Mouse (Mus musculus) heart, postnatal 10 days (tissue): ENCODE measurements around the gene Lemd1. TPM values are rescaled to one million over a fixed set of nuclear protein-coding genes. Genes with fewer than 3 reads are reported as not detected.

ENCODE experiments used
- DNase-seq, 2 experiments: peaks; one replicate each; pipeline ENCODE4 v3.0.0; 2021
- intact Hi-C: fragments of 180-260 bp; cut with DNase I; formaldehyde crosslinking; loops from one replicate; pipeline ENCODE4 v1.15.1; 2025
- total RNA-seq, 2 experiments: library from RNA; stranded (reverse); gene quantifications; 2 replicates each; pipeline ENCODE4 v1.2.3; 2021

The Lemd1 gene
- total RNA-seq, 2 experiments from 2014 or later = not detected

DNA sequence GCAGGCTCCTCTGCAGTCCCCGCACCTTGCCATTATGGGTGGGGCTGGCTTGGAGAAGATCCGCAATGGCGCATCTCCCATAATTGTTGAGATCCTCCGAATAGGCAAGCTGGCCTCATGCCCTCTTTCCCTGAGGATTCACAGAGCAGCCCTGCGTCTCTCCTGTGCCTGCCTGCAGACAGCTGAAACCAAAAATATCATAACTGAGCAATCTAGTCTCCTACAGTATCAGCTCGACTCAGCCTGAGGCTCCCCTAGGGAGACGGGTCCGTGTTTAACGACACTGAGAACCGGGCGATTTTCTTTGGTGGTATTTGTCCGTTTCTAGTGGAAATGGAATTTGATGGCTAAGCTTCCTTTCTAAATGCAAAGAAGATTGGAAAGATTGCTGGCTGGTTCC lies 8.7 kb downstream of the Lemd1 start:
- intact Hi-C loops = no loop called here
- DNase-seq = no peak

DNA sequence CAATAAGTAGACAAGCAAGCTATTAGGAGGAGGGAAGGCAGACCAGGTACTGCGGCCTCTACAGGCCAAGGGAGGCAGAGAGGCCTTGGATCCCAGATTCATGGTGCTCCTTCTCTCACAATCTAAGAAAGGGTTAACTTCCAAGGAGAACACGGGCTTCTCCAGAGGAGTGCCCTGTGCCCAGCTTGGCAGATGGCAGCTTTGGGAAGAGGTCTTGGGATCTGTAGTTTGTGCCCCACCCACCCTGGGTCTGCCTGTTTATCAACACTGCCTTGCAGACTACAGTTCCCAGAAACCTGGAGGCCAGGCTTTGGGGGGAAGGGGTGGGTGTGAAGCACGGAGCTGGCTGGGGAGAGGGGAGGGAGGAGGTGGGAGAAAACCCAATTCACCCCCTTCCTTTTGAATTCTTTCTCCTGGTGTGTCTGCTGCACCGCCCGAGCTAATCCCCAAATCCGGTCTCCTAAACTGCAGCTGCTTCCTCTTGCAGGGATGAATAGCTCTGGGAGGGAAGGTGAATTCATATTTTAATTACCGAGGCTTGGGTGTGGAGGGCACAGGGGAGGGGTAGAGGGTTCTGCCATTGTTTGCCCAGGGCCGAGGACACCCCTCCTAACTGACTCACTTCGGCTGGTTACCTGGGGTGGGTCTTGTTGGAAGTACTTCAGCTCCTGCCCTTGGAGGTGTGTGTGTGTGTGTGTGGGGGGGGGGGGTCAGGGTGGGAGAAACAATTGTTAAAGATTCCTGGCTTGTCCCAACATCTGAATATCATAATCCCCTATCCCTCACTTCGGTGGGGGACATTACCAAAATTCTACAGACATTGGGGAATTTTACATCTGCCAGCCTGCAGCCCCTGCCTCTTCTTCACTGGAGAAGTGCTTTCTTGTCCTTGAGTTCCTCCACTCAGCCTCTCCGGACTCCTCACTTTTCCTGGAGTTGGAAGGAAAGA lies 9.6 kb downstream of the Lemd1 start:
- intact Hi-C loops = no loop called here
- no peak for DNase-seq

DNA sequence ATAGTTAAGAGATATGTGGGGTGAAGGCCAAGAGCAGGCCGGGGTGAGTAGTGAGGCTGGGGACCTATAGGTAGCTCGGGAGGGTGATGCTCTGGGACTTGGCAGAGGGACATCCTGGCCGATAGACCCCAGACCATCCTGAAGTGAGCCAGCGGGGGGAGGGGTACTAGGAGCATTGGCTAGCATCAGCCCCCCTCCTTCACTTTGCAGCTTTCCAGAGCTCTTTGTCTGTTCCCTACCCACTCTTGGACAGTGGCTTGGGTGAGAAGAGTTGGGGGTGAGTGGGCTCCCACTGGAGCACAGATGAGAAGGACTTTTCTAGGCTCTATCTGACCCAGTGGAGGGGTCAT lies 10.3 kb downstream of the Lemd1 start:
- no peak for DNase-seq
- intact Hi-C loops = no loop called here

DNA sequence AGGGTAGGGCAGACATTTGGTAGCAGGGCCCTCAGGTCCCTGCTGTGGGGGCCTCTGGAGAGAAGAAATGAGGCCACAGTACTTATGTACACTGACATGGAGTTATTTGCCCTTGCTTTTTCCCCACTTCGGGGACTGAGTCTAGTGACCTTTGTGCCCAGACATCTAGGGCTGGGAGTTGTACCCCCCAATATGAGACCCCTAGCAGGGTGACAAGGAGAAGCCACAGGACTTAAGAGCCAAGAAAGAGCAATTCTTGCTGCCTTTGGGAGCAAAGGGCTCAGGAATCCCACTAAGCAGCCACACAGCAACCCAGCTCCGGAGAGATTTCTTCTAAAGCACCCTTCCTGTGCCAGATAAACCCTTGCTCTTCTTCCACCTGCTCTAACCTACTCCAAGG lies 10.7 kb downstream of the Lemd1 start:
- no peak for DNase-seq
- intact Hi-C loops = no loop called here

DNA sequence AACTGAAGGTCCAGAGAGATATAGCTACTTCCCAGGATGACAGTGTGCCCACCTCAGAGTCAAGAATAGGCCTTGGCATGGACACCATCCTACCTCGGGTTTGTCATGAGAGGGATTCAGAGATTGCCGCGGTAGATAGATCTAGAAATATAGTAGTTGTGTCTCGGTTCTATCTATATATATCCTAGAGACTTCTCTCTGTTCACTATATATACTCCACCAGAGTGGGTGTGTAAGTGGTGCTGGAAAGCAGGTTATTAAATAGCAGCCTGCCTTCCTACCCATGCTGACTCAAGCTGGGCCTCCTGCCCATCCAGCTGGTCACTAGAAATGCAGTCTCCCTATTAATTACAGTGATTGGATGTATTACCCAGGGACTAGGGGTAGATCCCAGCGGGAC lies 11.5 kb downstream of the Lemd1 start:
- intact Hi-C loops = no loop called here
- no peak for DNase-seq

DNA sequence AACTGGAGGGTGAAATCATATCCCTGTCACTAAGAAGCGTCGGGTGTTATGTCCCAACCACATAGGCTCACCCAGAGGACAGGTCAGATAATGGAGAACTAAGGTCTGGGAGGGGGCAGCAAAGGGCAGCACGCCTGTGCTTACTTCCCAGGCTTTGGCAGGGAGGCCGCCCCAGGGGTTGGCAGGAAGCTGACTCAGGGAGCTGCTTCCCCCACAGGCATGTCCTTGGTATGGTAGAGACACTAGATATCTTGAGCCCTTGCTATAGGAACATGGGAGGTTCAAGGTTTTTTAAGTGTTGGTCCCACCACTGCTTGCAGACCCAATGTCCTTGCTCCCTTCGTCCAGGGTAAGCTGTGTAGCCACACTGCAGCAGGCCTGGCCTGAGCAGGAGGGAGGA lies 14.7 kb downstream of the Lemd1 start:
- intact Hi-C loops = no loop called here
- no peak for DNase-seq

DNA sequence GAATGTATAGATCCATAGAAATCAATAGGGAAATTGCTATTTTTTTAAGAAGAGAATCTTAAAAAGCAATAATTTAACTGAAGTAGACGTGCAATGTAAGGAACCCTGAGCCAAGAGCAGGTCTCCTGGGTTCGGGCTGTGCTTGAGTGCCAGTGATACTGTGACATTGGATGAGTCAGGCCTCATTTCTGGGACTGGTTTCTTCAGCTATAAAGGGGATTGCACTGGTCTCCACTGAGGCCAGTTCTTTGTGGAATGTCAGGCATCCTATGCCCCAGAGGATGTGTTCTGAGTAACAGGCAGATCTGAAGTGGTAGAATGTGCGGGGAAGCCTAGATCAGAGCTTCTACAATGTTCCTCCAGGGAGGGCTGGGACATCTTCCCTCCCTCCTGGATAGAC lies 15.6 kb downstream of the Lemd1 start:
- DNase-seq = no peak
- intact Hi-C loops = no loop called here

DNA sequence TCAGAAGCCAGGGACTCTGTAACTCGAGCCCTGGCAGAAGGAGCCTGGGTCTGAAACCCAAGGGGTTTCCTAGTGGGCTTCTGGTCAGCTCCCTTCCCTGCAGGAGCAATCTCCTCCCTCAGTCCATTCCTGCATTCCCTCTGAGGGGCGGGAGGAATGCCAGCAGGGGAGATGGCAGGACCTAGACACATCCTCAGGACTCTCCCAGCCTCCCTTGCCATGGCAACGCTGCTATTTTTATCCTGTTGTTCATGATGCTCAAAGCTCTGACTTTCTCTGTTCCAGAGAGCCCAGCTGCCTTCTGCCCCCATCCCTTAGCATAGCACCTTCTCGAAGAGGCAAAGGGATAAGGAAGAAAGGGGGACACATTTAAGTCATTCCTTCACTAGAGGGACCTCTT lies 16.9 kb downstream of the Lemd1 start:
- intact Hi-C loops = no loop called here

DNA sequence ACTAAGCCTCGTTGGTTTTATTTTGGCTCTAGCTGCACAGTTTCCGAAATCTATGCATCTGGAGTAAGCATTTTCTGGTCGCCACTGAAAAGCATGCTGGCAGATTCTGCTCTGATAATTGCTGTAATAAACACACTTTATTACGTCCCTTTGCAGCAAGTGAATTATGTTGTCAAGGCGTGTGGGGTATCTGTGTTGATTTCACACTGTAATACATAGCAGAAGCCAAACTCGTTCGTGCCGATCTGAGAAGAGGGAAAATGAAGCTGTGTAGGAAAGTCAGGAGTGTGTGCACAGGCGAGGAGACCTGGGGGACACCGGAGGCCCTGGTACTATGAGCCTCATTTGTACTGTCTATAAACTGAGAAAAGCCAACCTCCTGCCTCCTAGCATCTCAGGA lies 18.2 kb downstream of the Lemd1 start:
- intact Hi-C loops = no loop called here
- DNase-seq = no peak

More for the DNA sequence above, 16.9 kb downstream of the Lemd1 start:
- DNase-seq = peak; percentile 29 to 32

DNA sequence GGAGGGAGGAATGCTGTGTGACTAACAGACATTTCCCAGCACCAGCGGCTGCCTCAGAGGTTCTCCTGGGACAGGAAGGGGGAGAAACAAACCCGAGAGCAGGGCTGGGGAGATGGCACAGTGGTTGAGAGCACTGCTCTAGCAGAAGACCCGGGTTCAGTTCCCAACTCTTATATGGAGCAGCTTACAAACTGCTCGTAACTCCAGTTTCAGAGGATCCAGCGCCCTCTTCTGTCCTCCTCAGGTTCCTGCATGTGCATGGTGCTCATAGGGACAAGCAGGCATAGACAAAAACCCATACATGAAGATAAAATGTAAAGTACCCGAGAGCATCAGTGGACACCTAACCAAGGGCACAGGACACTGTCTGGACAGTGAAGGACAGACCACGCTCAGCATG lies 19.7 kb downstream of the Lemd1 start:
- intact Hi-C loops = no loop called here
- peak; percentile 22 to 48 for DNase-seq

DNA sequence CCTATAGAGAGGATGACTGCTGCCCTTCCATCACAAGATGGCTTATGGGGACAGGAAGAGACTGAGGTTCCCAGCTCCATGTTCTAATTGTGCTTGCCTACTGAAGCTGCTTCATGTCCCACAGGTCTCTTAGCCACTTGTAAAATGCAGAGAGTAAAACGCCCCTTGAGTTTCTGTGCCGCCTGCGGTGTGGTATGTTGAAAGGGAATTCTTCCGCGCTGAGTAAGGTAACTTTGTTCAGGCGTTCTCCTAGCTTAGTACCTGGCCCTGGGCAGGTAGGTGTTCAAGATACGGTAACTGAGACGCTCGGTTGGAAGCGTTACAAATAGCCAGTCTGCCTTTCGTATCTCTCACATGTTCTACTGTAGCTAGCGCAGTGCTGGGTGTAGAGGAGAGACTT lies 20.4 kb downstream of the Lemd1 start:
- DNase-seq = no peak
- intact Hi-C loops = loop anchor here (2.0 kb wide), 1 partner anchor 25 kb away; no protein-coding TSS in a partner anchor

DNA sequence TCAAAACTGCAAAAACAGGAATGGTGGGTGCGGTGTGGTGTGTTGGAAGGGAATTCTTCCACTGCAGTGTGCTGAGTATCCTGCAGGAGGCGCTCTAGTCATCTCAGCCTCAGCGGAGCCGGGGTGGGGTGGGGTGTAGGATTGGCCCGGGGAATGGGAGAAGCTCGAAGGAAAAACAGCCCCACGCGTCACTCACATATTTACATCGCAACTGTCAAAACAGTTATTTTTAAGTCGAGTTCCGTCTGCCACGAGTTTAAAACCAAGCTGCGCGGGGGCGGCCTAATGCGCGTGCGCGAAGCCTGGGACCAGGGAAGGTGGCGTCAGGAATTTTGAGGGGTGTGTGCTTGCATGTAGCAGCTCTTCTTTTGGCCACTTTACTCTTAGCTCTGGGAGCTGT lies 21.0 kb downstream of the Lemd1 start:
- peak; percentile 41 to 69 for DNase-seq
- intact Hi-C loops = loop anchor here (2.0 kb wide), 1 partner anchor 25 kb away; no protein-coding TSS in a partner anchor

DNA sequence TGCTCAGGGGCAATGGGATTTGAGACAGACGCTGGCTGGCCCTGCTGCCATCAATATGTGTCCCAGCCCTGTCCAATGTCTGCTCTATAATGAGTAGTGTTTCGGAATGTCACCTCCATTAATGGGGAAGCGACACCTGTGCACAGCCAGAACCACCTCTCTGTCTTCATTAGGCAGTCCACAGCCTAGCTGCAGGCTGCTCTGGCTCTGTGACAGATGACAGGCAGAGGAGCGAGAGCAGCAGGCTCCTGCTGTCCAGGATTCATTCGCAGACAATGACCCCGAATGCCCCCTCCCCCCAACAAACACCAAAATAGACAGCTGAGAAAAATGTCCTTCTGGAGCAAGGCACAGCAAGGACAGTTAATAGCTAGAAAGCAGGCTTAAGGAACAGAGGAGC lies 21.8 kb downstream of the Lemd1 start:
- no peak for DNase-seq
- intact Hi-C loops = loop anchor here (2.0 kb wide), 1 partner anchor 24 kb away; no protein-coding TSS in a partner anchor

DNA sequence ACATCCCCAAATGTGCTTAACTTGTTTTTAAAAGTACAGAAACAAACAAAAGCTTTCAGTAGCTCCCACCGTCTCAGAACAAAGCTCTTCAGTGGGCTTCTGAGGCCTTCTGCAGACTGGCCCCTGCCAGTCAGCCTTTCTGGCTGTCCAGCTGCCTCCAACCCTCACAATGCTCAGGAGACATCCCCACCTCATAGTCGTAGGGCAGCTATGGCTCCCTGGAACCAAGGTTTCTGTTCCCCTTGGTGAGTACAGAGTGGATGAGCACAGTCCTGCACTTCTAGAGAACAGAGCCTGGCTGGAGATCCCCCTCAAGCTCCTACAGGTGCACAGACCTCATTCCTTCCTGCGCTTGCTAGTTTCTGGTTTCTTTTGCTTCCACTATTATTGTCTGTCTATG lies 25.0 kb downstream of the Lemd1 start:
- no peak for DNase-seq
- intact Hi-C loops = no loop called here

DNA sequence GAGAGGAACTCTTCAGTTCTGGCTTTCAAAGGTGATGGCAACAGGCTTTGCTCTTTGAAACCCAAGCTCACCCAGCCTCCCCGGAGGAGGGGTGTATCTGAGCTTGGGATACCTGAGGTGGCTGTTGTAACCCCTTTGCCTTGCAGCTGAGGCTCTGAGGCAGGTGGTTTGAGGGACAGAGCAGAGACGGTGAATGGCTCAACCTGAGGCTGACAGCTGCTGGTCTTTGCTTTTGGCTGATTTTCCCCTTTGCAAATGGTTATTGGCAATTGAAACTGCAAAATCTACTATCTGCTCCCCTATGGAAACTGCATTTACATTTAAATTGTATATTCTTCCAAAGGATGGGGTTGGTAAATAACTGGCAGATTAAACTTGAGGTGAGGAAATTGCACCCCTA lies 30.4 kb downstream of the Lemd1 start:
- no peak for DNase-seq
- intact Hi-C loops = no loop called here

DNA sequence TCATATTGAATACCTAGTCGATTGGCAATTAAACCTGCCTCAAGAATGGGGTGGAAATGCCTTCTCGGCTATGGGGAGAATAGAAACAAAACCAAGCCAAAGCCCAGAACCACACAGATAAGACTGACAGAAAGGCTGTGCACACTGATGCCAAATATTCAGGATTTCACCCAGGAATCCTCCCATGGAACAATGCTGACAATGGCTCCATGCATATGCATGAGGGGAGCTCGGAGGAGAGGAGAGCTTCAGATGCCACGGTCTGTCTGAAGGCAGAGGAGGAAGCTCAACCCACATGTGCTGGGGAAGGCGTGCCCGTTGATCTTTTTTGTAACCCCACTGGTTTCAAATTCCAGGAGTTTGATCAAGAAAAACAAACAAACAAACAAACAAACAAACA lies 30.9 kb downstream of the Lemd1 start:
- intact Hi-C loops = no loop called here
- DNase-seq = no peak

DNA sequence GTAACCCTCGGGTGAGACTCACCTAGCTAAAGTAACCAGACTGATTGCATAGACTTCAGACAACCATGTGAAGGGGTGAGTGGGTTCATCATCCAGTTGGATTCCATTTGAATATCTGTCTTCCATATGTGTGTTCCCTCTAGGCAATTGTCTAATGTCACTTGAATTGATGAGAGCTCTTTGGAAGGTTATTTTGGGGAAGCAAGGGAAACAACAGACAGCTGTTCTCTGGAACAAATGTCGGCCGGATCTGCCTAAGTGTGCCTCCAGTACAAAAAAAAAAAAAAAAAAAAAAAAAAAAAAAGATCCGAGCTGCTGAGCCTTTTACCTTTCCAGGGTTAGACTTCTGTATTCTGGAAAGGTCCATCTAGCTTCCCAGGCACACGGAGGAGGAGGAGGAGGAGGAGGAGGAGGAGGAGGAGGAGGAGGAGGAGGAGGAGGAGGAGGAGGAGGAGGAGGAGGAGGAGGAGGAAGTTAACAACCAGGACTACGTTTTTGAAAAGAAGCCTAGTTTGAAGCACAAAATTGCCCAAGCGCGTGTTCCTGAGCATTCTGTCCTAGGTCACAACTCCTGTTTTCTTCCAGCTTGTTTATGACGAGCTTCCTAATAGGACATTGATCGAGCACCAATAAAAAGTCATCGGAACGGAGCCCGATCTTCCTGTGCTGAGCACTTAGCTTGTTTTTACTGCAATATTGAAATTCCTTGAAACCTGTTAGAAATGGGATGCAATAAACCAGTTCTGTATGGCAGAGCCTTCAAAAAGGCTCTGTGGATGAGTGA lies 35.3 kb downstream of the Lemd1 start:
- intact Hi-C loops = no loop called here
- no peak for DNase-seq

DNA sequence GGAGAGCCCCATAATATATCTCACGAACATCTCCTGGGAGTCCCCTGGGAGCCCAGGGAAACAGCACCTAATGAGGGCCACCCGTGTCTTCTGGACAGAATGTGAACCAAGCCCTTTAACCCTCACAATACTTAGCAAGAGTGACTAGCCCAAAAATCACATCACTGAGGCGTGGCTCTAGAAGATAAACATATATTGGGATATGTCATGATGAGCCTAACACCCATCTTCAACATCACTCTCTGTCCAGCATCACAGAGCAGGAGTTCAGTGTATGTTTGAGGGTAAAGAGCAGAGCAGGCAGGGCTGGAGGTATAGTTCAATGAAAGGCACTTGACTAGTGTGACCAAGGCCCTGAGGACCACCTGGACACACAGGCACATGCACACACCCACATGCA lies 38.4 kb downstream of the Lemd1 start, which contains the start of gene Gm10188:
TSS of gene Gm10188 (minus strand) at position 101 of the 400 bp plus-strand sequence.
- intact Hi-C loops = no loop called here
- no peak for DNase-seq

DNA sequence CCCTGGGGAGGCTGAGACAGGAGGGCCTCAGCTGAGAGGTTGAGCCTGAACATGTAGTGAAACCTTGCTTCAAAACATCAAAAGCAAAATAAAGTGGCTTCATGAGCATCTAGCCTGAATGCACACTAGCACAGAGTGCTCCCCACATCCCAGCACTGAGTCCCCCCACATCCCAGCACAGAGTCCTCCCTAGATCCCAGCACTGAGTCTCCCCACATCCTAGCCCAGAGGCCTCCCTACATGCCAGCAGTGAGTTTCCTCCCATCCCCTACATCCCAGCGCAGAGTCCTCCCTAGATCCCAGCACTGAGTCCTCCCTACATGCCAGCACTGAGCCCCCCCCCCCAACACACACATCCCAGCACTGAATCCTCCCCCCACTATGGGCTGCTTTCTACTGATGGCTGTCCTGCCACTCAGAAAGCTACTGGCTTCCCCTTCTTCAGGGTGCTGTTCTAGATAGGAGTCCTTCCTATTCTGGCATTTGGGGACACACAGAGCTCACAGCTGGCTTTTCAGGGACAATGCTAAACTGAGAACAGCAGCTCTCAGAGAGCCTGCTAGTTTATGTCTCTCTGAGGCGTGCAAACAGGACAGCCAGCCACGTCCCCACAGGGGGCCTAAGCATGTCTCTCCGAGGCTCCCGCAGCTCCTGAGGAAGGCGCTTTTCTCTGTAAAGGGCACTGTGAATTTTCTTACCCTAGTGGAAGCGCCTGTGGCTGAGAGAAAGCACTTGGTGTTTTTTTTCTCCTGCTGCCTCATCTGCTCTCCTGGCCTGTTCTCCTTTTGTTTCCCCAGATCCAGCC lies 40.4 kb downstream of the Lemd1 start:
- intact Hi-C loops = no loop called here
- no peak for DNase-seq

DNA sequence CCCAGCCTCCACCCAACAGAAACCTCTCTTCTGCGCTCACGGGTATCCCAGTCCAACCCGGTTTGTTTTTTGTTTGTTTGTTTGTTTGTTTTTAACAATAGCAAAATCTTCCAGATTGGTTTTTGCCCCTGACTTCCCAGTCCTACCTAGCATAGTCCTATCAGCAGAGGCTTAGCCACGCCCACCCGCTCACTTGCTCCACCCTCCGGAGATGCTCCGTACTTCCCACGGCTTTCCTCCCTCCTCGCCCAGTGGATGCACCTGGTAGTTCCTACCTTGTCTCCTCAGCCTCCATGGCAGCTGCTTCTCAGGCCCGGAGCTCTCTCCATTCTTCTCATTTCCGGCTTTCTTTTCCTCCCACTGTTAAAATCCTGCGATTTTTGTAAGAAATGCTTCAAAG lies 42.3 kb downstream of the Lemd1 start:
- DNase-seq = peak in 1 of 2 experiments; percentile 34

DNA sequence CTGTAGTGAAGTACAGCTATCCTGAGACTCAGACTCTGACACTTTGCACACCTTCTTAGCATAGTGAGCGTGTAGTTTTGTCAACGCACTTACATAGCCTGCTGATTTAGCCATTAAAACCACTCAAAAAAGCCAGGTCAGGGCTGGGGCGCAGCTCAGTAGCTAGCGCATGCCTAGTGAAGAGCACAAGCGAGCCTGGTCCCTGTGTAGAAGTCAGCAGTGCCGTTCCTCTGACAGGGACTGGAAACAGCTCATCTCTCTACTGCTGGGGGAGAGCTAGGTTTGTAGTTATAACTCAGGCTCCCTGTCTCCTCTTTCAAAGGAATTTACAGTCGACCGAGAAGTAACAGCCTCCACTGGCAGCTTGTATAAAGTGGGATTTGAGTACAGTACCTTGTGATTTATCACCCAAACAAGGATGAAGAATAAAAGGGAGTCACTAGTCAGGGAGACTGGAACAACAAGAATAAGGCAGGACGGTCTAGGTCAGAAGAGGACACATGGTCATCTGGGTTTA lies 43.6 kb downstream of the Lemd1 start:
- intact Hi-C loops = loop anchor here (5.0 kb wide), 1 partner anchor 122 kb away; no protein-coding TSS in a partner anchor
- DNase-seq = no peak

More for the DNA sequence above, 42.3 kb downstream of the Lemd1 start:
- intact Hi-C loops = no loop called here
